Mouse (Mus musculus): ENCODE measurements around the gene Gh.

DNA sequence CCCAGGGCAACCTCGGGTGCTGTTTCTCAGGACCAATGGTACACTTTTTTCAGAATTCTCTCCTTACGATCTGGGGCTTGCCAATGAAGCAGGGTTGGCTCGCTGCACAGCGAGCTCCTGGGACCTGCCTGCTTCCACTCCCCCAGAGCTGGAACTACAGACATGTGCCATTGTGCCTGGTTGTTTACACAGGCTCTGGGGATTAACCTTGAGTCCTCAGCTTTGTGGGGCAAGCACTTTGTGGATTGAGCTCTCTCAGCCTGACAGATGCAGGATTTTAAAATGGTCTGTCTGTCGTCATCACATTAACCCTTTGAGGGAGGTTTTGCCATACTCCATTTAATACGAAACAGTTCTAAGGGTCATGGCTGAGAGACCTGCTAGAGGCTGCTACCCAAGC is 43.2 kb upstream of the Gh start:
- TF ChIP-seq CTCF (IDR thresholded peaks at IDR 0.05; ENCODE audit: low read depth, low read length) (no peak), POLR2A (IDR thresholded peaks at IDR 0.05; ENCODE audit: borderline replicate concordance, low read depth, low read length) (no peak)

Data from bone marrow macrophage, adult 2 months (primary cell).